Mouse (Mus musculus) spleen, postnatal 36 days (tissue): ENCODE results near the gene S100pbp.

Source experiments
- DNase-seq, 2 experiments: peaks; one replicate each; pipeline ENCODE4 v3.0.0; 2022; ENCODE audit warnings: low spot score in 2 of 2, mixed read lengths in 1 of 2

The S100pbp gene

GRCm38 (mm10) chr4:129130149-129130548, 59.4 kb downstream of the S100pbp start:
- DNase-seq: peak in 1 of 2 experiments; percentile 21

- DNase-seq: no peak
These were observed 60.1 kb downstream of the S100pbp start for GRCm38 (mm10) chr4:129129387-129129786.

GRCm38 (mm10) chr4:129128582-129129338, 60.8 kb downstream of the S100pbp start:
- no peak for DNase-seq

DNA sequence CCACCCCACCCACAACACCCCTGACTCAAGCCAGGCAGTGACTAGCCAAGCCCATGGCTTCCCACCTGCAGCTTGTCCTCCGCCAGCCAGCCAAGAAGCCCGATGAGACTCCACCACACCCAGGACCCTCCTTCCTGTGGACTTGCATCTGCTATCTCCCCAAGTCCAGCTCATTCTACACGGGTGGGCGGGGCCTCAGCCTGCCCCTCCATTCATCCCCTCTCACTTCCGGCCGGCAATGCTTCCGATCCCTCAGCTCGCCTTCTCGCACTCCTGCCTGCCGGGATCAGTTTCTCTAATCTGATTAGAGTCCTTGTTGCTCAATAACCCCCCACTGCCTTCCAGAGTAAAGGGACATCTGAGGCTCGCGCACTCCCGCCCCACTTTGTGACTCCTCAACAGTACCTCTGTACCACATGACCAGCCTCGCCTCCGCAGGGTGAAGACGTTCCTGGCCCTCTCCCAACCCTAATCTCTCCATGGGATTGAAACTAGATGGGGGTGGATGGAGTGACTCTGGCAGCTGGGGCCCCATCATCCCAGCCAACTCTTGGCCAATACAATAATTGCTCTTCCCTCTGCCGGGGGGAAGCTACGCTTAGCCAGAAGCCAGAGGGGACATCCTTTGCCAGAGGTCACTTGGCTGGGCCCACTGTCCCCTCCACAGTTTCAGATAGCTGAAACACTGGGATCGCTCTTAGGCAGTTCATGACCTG, 63.6 kb downstream of the S100pbp start:
- DNase-seq: no peak

GRCm38 (mm10) chr4:129124652-129125146, 64.8 kb downstream of the S100pbp start:
- DNase-seq: no peak

DNA sequence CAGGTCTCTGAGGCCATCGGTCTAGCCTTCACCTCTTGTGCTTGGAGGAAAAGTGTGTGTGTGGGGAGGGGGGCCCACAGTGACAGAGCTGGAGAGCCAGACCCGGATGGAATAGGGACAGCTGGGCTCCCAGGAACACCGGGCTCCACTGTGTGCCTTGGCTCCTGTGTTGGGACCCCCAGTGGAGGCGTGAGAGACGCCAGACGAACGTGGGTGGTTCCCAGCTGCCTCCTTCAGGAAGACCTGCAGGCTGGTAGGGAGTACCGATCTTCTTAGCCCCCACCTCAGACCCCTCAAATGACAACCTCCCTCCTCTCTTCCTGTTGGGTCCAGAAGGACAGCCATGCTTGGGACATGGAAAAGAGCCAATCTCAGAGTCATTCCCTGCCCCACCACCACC, 66.8 kb downstream of the S100pbp start:
- DNase-seq: no peak

- DNase-seq: no peak
These were observed 67.4 kb downstream of the S100pbp start for GRCm38 (mm10) chr4:129122107-129122506.

DNA sequence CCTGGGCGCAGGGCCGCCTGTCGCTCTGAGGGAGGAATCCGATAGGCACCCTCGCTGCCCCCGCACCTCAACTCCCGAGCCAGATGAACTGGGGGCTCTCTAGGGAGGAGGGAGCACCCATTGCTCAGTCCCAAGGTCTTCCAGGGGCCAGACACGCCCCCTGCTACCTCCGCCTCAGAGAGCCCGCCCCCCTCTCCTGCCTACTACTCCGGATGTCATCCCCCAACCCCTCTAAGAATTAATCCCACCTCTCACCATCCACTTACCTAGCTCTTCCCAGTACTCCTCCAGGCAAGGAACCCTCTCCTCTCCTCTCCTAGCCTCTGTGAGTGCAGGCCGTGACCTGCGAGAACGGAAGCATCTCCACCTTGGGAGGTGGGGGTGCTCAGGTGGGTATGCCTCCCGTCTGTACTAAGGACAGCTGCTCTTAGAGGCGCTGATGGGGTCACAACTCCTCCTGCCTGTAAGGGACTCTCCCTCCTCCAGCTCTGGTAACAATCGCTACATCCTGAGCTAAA, 67.9 kb downstream of the S100pbp start, which contains the start of gene Hpca:
Gene Hpca, minus strand, starts transcription at position 468 of the 518 bp plus-strand sequence.
- no peak for DNase-seq

GRCm38 (mm10) chr4:129120520-129121445, 68.7 kb downstream of the S100pbp start:
- DNase-seq: peak; percentile 27 to 40

GRCm38 (mm10) chr4:129119708-129120107, 69.8 kb downstream of the S100pbp start:
- no peak for DNase-seq

DNA sequence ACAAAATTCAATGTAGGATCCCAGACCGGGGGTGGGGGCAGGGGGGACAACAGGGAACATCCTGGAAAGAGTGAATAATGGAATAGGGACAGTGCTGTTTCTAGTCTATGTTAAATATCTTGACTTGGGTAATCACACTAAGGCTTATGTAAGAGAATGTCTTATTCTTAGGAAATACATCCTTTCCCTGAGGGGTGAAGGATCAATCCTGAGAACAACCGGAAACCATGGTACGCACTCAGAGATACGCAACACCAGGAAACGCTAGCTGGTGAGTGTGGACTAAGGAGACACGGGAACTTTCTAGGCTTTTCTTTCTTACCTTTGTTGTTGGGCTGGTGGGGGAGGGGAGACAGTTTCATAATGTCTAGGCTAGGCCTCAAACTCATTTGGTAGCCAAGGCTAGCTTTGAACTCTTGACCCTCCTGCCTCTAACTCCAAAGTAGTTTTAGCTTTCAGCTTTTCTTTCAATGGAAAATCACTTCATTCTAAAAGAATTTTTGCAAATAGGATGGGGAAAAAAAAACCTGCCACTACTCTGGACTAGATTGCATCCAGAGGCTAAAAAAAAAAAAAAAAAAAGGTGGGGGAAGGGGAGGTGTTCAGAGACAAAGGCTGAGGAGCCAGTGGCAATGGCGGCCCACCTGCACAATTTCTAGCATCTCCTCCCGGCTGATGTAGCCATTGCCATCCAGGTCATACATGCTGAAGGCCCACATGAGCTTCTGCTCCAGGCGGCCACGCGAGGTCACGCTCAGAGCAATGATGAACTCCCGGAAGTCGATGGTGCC, 71.6 kb downstream of the S100pbp start:
- no peak for DNase-seq

- DNase-seq: no peak
These were observed 72.8 kb downstream of the S100pbp start for GRCm38 (mm10) chr4:129116703-129117102.

GRCm38 (mm10) chr4:129113083-129113988, 76.2 kb downstream of the S100pbp start:
- DNase-seq: peak; percentile 20 to 26

GRCm38 (mm10) chr4:129112231-129112630, 77.3 kb downstream of the S100pbp start:
- no peak for DNase-seq

GRCm38 (mm10) chr4:129111350-129111749, 78.2 kb downstream of the S100pbp start:
- DNase-seq: no peak

- DNase-seq: no peak
These were observed 78.7 kb downstream of the S100pbp start for GRCm38 (mm10) chr4:129110804-129111203.

DNA sequence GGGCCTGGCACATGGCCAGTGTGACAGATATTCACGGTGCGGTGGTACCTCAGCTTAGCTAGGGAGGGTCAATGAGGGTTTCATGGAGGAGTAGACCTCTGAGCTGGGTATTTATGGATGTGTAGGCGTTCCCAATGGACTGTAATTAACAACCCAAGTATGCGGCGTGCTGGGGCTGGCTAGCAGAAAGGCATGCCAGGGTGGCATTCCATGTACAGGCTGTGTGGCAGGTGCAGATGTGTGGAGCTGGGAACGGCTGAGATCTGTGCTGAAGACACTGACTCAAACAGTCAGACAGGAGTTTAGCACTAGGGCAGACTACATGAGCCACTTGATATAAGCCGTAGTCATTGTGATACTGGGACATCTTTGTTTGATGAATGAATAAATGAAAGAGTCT, 80.9 kb downstream of the S100pbp start:
- no peak for DNase-seq

DNA sequence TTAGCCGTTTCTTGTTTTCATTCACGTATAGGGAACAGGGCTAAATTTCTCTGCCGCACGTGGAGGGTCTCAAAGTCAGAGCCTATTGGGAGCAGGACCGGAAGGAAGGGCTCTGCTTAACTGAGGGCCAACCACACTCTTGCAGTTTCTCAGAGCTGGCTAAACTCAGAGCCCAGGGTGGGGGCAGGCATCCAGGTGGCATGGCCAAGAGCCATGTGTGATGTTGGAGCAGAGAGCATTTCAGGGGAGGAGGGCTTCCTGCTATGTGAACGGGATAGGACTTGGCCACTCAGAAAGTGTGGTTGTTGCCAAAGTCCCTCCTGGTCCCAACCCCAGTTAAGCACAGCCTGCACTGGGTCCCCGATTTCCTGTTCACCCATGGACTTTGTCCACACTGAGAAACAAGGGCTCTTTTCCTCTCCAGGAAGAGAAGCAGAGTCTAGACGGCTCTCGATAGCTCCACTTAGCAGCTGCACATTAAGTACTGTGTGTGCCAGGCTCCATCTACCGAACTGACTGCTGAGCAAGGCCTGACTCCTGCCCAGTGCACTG, 82.1 kb downstream of the S100pbp start:
- DNase-seq: no peak

- DNase-seq: no peak
These were observed 83.5 kb downstream of the S100pbp start for GRCm38 (mm10) chr4:129106073-129106472.
